Mouse (Mus musculus) kidney, embryonic 14.5 days (tissue): ENCODE results near the gene Otog. TPM values are rescaled to one million over a fixed set of nuclear protein-coding genes. Genes with fewer than 3 reads are reported as not detected.

Experiments used
- ATAC-seq: fragments of 200-750 bp; cut with Nextera tagmentation; 2 replicates; pipeline ENCODE4 v1.8.0; 2017; ENCODE audit warnings: moderate number of reproducible peaks, mild to moderate bottlenecking, moderate TSS enrichment, moderate library complexity; ENCODE audit not compliant: low FRiP score, low TSS enrichment
- H3K27ac ChIP-seq: fragments of 300-500 bp; sonication (generic); 2 replicates; pipeline ENCODE4 v1.5.1; 2014; ENCODE audit warnings: low read depth, mild to moderate bottlenecking, low read length, moderate library complexity, mixed read lengths
- H3K27me3 ChIP-seq: fragments of 300-500 bp; sonication (generic); 2 replicates; pipeline ENCODE4 v1.6.1; 2014; ENCODE audit warnings: mild to moderate bottlenecking, low read length; ENCODE audit not compliant: control insufficient read depth, insufficient read depth
- H3K36me3 ChIP-seq: fragments of 300-500 bp; sonication (generic); 2 replicates; pipeline ENCODE4 v1.6.1; 2014; ENCODE audit warnings: low read length, mixed read lengths; ENCODE audit not compliant: control insufficient read depth, insufficient read depth
- H3K4me1 ChIP-seq: fragments of 300-500 bp; sonication (generic); 2 replicates; pipeline ENCODE4 v1.6.1; 2014; ENCODE audit warnings: low read length, mixed read lengths; ENCODE audit not compliant: control insufficient read depth, insufficient read depth
- H3K4me2 ChIP-seq: fragments of 300-500 bp; sonication (generic); replicated peaks from 2 replicates; pipeline ENCODE4 v1.6.1; 2014; ENCODE audit warnings: low read depth, mild to moderate bottlenecking, low read length
- H3K4me3 ChIP-seq: fragments of 300-500 bp; sonication (generic); 2 replicates; pipeline ENCODE4 v1.5.1; 2014; ENCODE audit warnings: mild to moderate bottlenecking, low read length
- H3K9ac ChIP-seq: fragments of 300-500 bp; sonication (generic); 2 replicates; pipeline ENCODE4 v1.6.1; 2014; ENCODE audit warnings: low read depth, mild to moderate bottlenecking, low read length, moderate library complexity
- H3K9me3 ChIP-seq: fragments of 300-500 bp; sonication (generic); 2 replicates; pipeline ENCODE4 v1.6.1; 2016; ENCODE audit warnings: low read length; ENCODE audit not compliant: control insufficient read depth
- WGBS: fragments of 180-500 bp; shearing (Covaris S2); extraction: QIAGEN DNeasy Blood & Tissue Kit; methylation state at CpG from one replicate; pipeline ENCODE4 v1.1.7; 2014; 5-methylcytosine and 5-hydroxymethylcytosine counted together
- polyA plus RNA-seq: library from polyadenylated mRNA; unstranded; fragments of >200 nt; fragmentation: Nextera tagmentation; extraction: Ambion mirVana; gene quantifications from 2 replicates; pipeline ENCODE4 v1.2.1, GENCODE M21; 2014

Otog gene
- polyA plus RNA-seq, 1 experiment from 2014 or later, result 0.03 TPM

- ATAC-seq, result no peak
- Histone ChIP-seq H3K36me3 (no peaks in the 10 kb centered on the region), H3K9ac (no peak overlapping the region), H3K27ac (no peak overlapping the region), H3K4me3 (no peak overlapping the region), H3K4me2 (no peak overlapping the region), H3K9me3 (no peaks in the 10 kb centered on the region), H3K4me1 (no peaks in the 10 kb centered on the region), H3K27me3 (no peaks in the 10 kb centered on the region)
- 45% methylated on average over 4 of the region's 4 CpGs for WGBS
These were observed 87.1 kb downstream of the Otog start for GRCm38 (mm10) chr7:46327896-46328295.

- H3K36me3 ChIP-seq, result no peaks in the 10 kb centered on the region
- H3K27me3 ChIP-seq, result no peaks in the 10 kb centered on the region
- no peak overlapping the region for H3K9ac ChIP-seq
- H3K4me1 ChIP-seq, result no peaks in the 10 kb centered on the region
- no peak overlapping the region for H3K4me3 ChIP-seq
- 88% methylated on average over 9 of the region's 9 CpGs for WGBS
- no peaks in the 10 kb centered on the region for H3K9me3 ChIP-seq
- no peak overlapping the region for H3K4me2 ChIP-seq
- ATAC-seq, result no peak
- H3K27ac ChIP-seq, result no peak overlapping the region
These were observed 96.6 kb downstream of the Otog start for GRCm38 (mm10) chr7:46337397-46337796.

DNA sequence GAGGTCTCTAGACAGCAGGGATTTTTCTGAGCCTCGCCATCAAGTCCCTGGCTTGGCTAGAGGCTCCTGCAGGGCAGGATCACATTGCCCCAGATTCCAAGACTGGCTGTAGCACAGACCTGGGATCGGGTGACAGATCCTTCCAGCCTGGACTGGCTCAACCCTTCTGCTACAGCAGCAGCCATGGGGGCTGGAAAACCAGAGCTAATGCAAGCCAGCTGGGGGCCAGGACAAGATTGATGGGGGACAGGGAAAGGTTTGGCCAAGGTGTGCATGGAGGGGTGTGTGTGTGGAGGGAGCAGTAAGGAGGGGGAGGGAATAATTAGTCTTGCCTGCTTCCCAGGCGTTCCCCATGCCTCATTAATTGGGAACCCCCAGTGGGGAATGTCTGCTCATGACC, 99.0 kb downstream of the Otog start:
- Histone ChIP-seq H3K4me2 (no peak overlapping the region), H3K27me3 (no peaks in the 10 kb centered on the region), H3K4me3 (no peak overlapping the region), H3K27ac (no peak overlapping the region), H3K9me3 (no peaks in the 10 kb centered on the region), H3K9ac (no peak overlapping the region), H3K4me1 (no peaks in the 10 kb centered on the region), H3K36me3 (no peaks in the 10 kb centered on the region)
- peak; percentile 93 for ATAC-seq
- 19% methylated on average over 3 of the region's 3 CpGs for WGBS

- H3K4me1 ChIP-seq, result no peaks in the 10 kb centered on the region
- H3K9me3 ChIP-seq, result no peaks in the 10 kb centered on the region
- H3K4me3 ChIP-seq, result no peak overlapping the region
- no peak overlapping the region for H3K4me2 ChIP-seq
- peak; percentile 85 for ATAC-seq
- H3K27ac ChIP-seq, result no peak overlapping the region
- no peaks in the 10 kb centered on the region for H3K36me3 ChIP-seq
- 41% methylated on average over 5 of the region's 5 CpGs for WGBS
- H3K27me3 ChIP-seq, result no peaks in the 10 kb centered on the region
- H3K9ac ChIP-seq, result no peak overlapping the region
These were observed 99.5 kb downstream of the Otog start for GRCm38 (mm10) chr7:46340295-46340694.

GRCm38 (mm10) chr7:46341471-46341870, 100.7 kb downstream of the Otog start:
- no peaks in the 10 kb centered on the region for H3K9me3 ChIP-seq
- no peaks in the 10 kb centered on the region for H3K4me1 ChIP-seq
- H3K36me3 ChIP-seq, result no peaks in the 10 kb centered on the region
- 74% methylated on average over 9 of the region's 9 CpGs for WGBS
- ATAC-seq, result no peak
- no peak overlapping the region for H3K9ac ChIP-seq
- peaks cover 1% of the 10 kb centered on the region; the same call in 1 of the 2 replicates for H3K27me3 ChIP-seq
- no peak overlapping the region for H3K4me2 ChIP-seq
- no peak overlapping the region for H3K27ac ChIP-seq
- H3K4me3 ChIP-seq, result no peak overlapping the region

- H3K27ac ChIP-seq, result no peak overlapping the region
- H3K27me3 ChIP-seq, result peaks cover 39% of the 10 kb centered on the region
- H3K9ac ChIP-seq, result no peak overlapping the region
- WGBS, result 55% methylated on average over 4 of the region's 4 CpGs
- ATAC-seq, result no peak
- no peak overlapping the region for H3K4me3 ChIP-seq
- H3K4me1 ChIP-seq, result no peaks in the 10 kb centered on the region
- H3K4me2 ChIP-seq, result no peak overlapping the region
- no peaks in the 10 kb centered on the region for H3K9me3 ChIP-seq
- H3K36me3 ChIP-seq, result no peaks in the 10 kb centered on the region
These were observed 106.9 kb downstream of the Otog start for GRCm38 (mm10) chr7:46347692-46348091.

DNA sequence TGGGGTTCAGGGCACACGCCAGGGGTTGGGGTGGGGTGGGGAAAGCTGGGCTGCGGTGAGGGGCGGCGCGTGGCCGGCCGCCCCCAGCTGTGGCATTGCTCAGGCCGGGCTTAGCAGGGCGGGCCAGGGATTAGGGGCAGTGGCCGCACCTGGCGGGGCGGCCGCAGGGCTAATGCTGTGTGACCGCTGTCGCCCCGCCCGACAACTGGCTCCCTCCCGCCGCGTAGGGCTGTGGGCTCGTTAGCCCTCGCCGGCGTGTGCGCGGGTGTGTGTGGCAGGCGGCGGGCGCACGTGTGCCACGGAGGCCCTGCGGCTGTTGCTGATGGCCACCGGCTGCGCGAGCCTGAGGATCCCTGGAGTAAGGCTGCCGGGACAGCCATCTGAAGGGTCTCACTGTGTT, 108.0 kb downstream of the Otog start:
- Histone ChIP-seq H3K4me1 (no peaks in the 10 kb centered on the region), H3K4me3 (no peak overlapping the region), H3K36me3 (no peaks in the 10 kb centered on the region), H3K4me2 (no peak overlapping the region), H3K27me3 (peaks cover 41% of the 10 kb centered on the region), H3K9ac (no peak overlapping the region), H3K9me3 (no peaks in the 10 kb centered on the region), H3K27ac (no peak overlapping the region)
- WGBS, result 5% methylated on average over 36 of the region's 36 CpGs
- no peak for ATAC-seq

GRCm38 (mm10) chr7:46350119-46350702, 109.4 kb downstream of the Otog start:
- peaks cover 41% of the 10 kb centered on the region for H3K27me3 ChIP-seq
- no peak overlapping the region for H3K27ac ChIP-seq
- no peaks in the 10 kb centered on the region for H3K4me1 ChIP-seq
- WGBS, result 60% methylated on average over 9 of the region's 9 CpGs
- no peak overlapping the region for H3K9ac ChIP-seq
- no peak overlapping the region for H3K4me2 ChIP-seq
- no peak overlapping the region for H3K4me3 ChIP-seq
- no peaks in the 10 kb centered on the region for H3K36me3 ChIP-seq
- no peaks in the 10 kb centered on the region for H3K9me3 ChIP-seq
- no peak for ATAC-seq

DNA sequence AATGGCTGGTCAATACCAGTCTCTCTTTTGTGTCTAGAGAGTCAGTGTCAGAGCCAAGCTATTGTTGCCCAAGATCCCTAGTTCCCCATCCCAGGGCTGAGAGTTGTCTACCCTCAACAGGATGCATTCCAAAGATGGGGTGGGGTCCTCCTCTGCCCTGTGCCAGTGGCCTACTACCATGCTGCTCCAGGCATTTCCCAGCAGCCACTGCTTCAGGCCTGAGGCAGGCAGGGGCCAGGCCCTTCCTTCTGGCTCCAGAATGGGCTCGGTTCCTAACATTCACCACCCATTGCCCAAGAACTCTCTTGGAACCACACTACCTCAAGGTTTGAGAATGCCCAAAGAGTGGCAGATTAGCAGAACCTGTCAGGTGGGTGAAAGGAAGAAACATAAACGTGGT, 112.0 kb downstream of the Otog start:
- no peak overlapping the region for H3K27ac ChIP-seq
- H3K9me3 ChIP-seq, result no peaks in the 10 kb centered on the region
- WGBS, result 66% methylated on average over 2 of the region's 2 CpGs
- ATAC-seq, result no peak
- H3K36me3 ChIP-seq, result no peaks in the 10 kb centered on the region
- H3K9ac ChIP-seq, result no peak overlapping the region
- no peak overlapping the region for H3K4me2 ChIP-seq
- H3K27me3 ChIP-seq, result peaks cover 31% of the 10 kb centered on the region
- H3K4me3 ChIP-seq, result no peak overlapping the region
- H3K4me1 ChIP-seq, result no peaks in the 10 kb centered on the region
